Mouse (Mus musculus) midbrain, embryonic 15.5 days (tissue): ENCODE results near the gene Galt. TPM values are rescaled to one million over a fixed set of nuclear protein-coding genes. Genes with fewer than 3 reads are reported as not detected.

Source experiments
- polyA plus RNA-seq: library from polyadenylated mRNA; unstranded; fragments of >200 nt; fragmentation: Nextera tagmentation; extraction: Ambion mirVana; gene quantifications from 2 replicates; pipeline ENCODE4 v1.2.1, GENCODE M21; 2015

The Galt gene
- polyA plus RNA-seq, 1 experiment from 2014 or later = 51.1 TPM

Other genes with a start within 250 kb of the Galt start
- 13.8 and 15.5 TPM in 2 replicates for gene 1110017D15Rik, start 237.9 kb upstream of the Galt start, polyA plus RNA-seq
- gene Fam219a, start 185.7 kb upstream of the Galt start, polyA plus RNA-seq = 16.8 and 18.3 TPM in 2 replicates
- 3.3 and 3.5 TPM in 2 replicates for gene Dnaic1, start 185.5 kb upstream of the Galt start, polyA plus RNA-seq
- 121 and 122 TPM in 2 replicates for gene Enho, start 114.9 kb upstream of the Galt start, polyA plus RNA-seq
- 28.1 and 32.2 TPM in 2 replicates for gene Cntfr, start 58.1 kb upstream of the Galt start, polyA plus RNA-seq
- 37.5 and 40.3 TPM in 2 replicates for gene Il11ra1, start 55.2 kb upstream of the Galt start, polyA plus RNA-seq
- gene Rpp25l, start 41.7 kb upstream of the Galt start, polyA plus RNA-seq = 59.1 and 64.6 TPM in 2 replicates
- gene Dctn3, start 32.1 kb upstream of the Galt start, polyA plus RNA-seq = 295 and 308 TPM in 2 replicates
- gene Arid3c, start 24.1 kb upstream of the Galt start, polyA plus RNA-seq = 0.56 and 1.1 TPM in 2 replicates
- gene Sigmar1, start 929 bp downstream of the Galt start, polyA plus RNA-seq = 65.7 and 66.0 TPM in 2 replicates
- 278 and 302 TPM in 2 replicates for gene Ccl27a, start 19.0 kb downstream of the Galt start, polyA plus RNA-seq
- gene Gm21541, start 148.4 kb downstream of the Galt start, polyA plus RNA-seq = not detected in 2 replicates
- gene Gm20878, start 186.3 kb downstream of the Galt start, polyA plus RNA-seq = 12.8 and 13.7 TPM in 2 replicates
- gene Fam205a4, start 210.8 kb downstream of the Galt start, polyA plus RNA-seq = 1.7 and 1.8 TPM in 2 replicates